Mouse (Mus musculus): ENCODE results near the gene Adamtsl3.

Adamtsl3 gene

DNA sequence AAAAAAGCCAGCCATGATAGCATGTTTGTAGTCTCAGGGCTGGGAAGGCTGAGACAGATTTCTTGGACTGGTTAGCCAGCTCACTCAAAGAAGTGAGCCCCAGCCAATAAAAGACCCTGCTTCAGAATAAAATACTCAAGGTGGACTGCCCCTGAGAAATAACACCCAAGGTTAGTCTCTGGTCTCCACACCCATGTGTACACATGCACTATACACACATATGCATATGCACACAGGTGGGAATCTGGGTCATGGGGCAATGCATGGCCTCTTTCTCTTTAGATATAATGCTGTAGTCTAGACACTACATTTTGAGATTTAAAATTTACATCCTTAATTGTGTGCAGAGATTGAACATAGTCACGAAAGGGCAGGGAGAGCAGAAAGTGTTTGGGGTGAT, 88.8 kb downstream of the Adamtsl3 start:
- DNase-seq: no peak

DNA sequence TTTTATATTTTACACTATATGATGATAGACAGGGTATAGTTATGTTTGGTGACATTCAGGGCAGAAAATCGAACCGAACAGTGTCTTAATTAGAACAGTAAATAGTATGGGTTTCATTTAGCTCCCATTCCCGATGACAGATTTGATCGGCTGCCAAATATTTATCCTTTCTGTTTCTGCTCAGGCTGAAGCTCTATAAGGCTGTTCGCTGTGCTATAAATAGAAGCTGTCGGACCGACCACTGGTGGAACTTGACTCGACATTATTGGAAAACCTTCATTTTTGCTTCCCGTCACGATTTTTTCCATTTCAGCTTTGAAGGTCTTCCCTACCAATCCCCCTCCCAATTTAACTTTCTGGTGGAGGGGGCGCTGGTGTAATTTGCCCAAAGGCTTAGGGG, 89.9 kb downstream of the Adamtsl3 start:
- no peak for DNase-seq

DNA sequence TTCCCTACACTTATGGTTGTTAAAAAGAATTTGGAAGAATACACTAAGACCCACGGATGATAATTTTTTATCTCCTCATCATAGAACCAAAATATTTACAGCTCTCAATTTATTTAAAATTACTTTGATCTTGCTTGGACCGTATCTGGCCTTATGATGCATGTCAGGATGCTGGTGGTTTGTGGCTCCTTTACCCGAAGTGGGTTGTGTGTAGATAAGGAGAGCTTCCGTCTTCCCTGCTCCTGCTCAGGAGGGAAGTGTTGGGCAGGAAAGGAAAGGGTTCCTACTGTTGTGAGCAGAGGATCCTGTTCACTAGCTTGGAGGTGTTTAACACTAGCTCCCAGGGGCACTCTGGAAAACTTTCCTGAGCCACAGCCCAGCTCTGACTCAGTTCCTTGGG, 94.0 kb downstream of the Adamtsl3 start:
- DNase-seq: no peak

DNA sequence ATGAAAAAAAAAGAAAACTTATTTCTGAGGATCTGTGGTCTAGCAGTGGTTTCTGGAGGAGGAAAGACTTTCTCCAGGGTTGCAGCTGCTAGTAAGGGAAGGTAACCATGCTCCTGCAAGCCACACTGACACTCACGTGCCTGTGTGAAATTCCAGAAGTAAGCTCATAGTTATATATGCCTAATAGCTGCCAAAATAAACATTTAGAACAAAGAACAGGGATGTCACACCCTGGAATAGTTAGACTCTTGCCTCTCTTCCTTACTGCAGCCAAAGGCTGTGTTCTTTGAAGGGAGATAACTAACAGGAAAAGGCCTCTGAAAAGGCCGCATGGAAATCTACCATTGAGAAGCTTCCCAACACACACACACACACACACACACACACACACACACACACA, 96.1 kb downstream of the Adamtsl3 start:
- no peak for DNase-seq

DNA sequence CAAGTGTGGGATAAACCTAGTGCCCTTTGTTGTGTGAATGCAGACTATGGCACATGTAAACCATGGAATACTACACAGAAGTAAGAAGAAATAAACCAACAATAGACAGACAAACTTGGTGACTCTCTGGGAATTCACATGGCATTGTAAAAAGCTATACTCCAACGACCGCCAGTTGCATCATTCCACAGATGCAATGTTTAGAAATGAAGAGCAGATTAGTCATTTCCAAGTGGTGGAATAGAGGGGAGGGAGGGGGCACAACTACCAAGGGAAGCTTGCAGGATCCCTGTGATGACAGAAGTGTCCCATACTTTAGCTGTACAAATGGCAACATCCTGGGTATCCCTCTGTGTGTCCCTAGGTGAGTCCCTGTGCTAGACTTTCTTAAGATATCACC, 97.7 kb downstream of the Adamtsl3 start:
- no peak for DNase-seq

DNA sequence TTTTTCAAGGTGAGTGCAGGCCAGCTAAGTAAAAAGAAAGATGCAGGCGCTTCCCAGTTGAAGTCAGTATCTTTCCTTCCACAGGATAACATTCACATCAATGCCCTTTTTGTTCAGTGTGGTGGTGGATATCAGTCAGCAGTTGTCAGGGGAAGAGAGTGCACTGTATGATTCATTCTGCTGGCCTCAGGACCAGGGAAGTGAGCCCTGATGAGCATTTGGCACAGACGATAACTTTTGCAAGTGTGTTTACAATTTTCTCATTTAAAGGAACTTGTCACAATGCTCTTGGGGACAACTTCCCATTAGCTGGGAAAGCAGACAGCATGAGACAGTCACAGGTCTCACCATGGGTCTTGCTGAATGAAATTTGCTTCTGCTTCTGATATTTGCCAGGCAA, 122.9 kb downstream of the Adamtsl3 start:
- DNase-seq: no peak

DNA sequence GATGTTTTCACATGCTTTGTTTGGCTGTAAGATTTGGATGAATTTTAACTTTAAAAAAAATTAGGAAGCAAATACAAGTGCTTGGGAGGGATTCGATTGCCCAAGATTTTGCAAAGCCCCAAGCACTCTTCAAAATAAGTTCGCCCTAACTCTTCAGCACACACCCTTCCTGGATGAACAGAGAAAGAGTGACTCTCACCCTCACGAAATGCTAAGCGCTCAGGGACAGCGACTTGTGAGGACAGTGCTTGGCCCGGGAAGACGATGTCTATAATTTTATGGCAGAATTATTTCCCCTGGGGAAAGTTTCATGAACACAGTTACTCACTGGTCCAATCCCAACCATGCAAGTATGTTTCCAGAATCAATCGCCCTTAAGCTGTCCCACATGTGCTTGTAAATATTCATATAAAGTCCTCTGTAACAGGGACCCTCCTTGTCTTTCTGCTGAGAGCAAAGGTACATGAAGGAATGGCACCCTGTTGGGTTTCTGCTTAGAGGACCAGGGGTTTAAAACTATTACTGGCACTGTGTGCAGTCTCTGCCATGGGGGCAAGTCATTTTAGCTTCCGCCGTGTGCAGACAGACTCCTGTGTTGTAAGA, 127.5 kb downstream of the Adamtsl3 start:
- DNase-seq: no peak

DNA sequence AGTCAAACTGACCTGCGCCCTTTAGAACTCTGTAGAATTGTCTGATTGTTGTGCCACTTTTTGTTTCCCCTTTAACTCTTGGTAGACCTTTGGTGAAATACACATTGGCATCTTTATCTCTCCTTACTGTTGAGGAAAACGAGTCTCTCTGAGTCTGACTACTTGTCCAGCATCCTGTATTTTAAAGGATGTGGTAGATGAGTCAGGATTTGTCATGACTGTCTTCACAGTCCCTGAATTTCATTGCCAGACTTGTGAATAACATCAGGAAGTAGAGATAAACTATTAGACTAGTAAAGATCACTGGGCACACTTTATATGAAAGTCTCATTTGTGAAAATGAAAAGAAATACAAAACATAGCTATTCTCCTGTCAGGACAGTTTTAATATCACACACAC, 128.9 kb downstream of the Adamtsl3 start:
- no peak for DNase-seq

DNA sequence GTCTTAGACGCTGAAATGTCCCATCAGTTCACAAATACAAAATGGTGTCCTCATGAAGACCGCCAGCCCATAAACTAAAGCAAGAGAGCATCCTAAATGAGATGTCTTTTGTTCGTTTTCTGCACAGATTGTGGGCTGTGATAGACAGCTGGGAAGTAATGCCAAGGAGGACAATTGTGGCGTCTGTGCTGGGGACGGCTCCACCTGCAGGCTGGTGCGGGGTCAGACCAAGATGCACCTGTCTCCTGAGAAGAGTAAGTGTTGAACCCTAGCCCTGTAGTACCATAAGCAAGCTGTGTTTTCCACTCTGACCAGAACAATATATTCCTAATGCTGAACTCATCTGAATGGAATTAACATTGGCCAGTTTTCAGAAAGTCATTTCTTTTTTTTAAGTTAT, 129.9 kb downstream of the Adamtsl3 start:
- DNase-seq: no peak

DNA sequence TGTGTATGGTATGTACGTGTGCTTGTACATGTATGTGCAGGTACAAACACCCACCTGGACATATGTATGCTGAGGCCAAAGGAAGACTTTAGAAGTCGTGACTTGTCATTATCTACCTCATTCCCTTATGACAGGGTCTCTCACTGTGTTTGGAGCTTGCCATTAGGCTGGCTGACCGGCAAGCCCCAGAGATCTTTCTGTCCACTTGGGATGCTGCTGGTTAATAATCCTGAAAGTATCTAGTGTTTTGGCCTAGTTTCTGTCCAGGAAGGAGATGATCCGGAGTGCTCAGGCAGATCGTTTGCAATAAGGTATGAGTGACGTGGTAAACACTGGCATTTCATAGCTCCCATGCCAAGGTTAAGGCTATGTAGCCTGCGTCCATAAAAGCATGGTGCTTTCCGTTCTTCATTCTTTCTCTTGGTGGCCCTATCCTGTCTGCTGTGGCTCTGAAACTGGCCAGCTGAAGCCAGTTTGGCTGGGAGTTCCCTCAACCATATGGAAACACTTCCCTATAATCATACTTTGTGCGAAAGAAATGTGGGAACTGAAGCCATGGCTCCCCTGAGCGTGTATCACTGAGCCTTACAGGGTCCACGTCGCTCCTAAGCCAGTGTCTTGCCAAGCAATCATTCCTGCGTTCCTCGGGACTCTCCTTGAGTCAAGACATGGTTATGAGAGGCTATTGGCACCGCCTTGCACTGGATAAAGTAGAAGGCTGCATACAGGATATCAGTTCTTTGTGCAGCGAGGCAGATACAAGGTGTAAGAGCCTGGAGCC, 141.1 kb downstream of the Adamtsl3 start:
- DNase-seq: no peak

DNA sequence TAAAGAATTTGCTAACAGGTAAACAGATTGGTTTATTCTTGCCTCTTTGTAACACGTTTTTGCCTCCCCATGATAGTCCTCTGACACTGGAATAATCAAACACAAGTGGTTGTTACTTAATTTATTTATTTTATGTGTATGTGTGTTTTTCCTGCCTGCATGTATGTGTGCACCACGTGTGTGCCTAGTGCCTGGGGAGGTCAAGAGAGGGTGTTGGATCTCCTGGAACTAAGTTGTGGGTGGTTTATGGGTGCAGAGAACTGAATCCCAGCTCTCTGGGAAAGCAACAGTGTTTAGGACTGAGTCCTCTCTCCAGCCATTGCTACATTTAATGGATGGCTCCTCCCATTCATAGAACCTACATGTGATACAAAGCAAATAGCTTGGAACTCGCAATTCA, 143.0 kb downstream of the Adamtsl3 start:
- DNase-seq: no peak

DNA sequence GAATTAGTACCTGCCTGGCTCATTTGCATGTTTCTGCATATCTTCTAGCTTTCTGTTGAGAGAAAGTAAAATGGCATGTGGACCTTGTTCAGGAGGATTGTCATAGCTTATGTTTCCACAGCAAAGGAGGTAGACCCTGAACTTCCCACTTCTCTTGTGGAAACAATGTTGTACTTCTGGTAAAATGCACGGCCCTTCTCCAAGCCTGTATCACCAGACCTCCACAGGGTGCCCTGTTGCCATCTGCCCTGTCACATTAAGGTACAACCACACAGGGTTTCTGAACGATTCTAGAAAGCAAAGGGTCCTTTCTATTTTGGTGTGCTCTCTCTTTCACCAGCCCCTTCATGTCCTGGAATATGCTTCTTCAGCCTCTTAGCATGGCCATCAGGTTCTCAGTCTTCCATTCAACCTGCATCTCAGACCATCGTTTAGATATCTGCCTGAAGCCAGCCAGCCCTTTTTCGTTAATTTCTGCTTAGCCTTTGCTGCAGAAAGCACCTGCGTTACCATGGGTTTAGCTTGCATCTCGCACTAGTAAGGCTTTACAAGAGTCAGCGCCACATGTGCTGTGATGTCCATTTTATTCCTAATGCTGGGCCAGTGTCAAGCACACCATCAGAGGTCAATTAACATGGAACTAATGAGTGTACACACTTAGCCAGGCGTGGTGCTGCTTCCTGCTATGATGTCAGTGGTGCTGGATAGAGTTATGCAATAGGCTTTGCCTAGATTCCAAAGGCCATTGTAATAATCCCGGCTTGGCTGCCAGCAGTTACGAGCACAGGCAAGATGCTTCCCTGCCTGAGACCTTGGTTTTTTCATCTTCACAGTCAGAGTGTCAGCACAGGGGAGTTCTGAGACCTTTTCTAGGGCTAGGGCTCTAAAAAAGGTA, 143.6 kb downstream of the Adamtsl3 start:
- no peak for DNase-seq

DNA sequence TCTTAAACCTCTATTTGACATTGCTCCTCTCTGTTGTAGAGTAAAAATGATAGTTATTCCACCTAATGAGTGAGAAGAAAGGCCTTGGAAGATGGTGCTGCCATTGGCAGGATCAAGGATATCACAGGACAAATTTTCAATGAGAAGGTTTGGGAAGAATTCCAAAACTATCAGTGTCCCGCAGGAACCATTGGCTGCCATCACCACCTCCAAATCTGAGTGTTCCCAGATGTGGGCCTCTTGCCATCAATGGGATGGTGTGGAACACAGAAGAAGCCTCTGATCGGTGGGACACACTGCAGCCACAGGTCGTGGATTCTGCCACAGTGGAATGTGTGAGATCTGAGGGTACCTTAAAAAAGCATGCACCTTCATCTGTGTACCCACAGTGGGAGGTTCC, 147.9 kb downstream of the Adamtsl3 start:
- no peak for DNase-seq

DNA sequence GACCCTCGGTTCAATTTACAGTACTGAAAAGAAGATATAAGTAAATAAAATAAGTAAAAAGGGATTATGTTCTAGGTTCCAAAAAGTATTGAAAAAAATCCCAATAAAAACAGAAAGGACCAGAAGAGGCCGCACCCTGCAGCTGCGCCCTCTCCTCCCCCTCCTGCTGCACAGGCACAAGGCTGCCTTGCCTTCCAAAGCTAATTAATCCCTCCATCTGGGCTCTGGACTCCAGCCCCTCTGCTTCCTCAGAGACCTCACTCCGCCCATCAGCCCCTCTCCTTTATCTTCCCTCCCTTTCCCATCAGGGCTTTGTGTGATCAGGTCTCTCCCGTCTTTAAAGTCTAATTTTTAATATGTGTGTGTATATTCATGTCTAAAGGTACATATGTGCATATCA, 149.3 kb downstream of the Adamtsl3 start:
- no peak for DNase-seq

DNA sequence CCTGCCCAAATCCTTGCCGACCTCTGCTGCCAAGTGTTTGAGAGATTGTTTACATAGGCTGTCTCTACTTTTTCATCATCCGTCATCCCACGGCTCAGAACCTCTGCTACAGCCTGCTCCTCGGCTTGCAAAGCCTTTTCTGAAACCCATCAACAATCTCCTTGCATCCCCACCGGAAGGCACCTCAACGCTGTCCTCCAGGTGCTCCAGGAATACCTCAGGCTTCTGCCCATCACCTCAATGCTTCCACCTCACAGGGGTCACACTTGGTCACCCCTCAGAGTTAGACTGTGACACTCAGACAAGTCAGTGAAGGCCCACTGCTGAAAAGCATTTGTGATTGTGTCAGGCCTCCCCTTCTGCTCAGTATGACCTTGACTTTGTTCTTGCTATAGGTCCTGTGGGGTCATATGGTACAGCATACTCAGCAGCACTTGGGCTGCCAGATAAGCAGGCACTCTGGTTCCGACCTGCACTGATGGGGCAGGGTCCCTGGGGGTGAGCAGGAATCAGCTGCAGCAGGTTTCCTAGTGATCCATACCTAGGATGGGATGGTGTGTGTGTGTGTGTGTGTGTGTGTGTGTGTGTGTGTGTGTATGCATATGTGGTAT, 150.0 kb downstream of the Adamtsl3 start:
- DNase-seq: no peak

DNA sequence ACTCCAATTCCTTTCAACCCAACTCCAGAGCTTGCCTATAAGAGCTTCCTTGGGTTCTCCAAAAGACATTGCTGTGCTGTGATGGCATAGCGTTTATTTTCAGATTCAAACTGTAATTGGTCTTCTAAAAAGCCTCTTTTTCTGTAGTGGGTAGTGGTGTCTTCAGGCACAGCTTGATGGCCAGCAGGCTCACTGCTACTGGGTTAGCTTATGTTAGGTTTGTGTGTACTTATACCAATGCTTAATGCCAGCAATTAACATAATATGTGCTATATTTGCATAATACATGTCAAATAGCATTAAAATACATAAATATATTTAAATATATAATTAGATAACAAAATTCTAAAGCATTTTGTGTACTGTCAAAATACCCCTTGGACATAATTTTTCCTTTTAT, 155.5 kb downstream of the Adamtsl3 start:
- DNase-seq: no peak

DNA sequence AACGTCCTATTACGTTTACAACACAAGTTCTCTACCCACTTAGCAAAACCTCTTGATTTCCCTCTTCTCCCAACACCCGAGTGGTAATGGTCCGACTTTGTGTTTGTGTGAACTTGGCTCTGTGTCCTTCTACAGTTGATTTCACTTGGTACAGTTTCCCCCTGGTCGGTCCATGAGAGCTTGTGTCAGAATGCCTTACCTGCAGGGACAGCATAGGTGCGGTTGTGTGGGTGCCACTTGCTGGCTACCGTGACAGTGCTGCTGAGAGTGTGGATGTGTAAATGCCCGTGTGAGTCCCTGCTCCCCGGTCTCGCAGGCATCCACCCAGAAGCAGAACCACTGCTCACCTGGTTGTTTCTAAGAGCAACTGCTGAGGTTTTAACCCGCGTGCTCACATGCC, 157.4 kb downstream of the Adamtsl3 start:
- DNase-seq: no peak

DNA sequence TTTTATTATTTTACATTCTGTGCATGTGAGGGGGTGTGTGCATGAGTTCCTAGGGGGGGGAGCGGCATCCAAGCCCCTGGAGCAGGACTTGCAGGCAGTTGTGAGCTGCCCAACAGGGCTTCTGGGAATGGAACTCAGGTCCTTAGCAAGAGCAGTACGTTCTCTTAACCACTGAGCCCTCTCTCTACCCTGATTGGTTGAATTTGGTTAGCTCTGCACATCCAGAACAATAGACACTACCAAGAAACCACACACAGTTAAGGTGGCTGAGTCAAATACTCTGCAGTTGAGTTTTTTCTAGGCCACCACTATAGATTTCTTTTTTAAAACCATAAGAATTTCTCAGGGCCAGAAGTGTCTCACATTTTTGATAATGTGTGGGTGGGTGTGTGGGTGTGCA, 158.7 kb downstream of the Adamtsl3 start:
- no peak for DNase-seq

DNA sequence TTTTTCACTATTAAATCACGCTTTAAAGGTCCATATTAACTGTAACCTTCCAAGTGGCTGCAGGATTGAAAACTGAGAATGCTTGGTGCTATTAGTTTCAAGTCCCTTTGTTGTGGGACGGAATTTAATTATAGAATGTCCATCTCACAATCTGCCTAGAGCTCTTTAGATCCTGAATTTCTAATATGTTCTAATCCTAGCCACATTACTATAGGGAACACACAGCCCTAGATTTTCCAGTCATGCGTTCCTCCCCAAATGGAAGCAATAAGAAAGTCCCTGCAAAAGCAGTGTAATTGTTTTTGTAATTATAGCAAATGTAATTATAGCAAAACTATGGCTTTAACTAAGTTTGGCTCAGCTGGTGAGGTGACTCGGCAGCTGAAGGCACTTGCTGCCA, 161.6 kb downstream of the Adamtsl3 start:
- DNase-seq: no peak

DNA sequence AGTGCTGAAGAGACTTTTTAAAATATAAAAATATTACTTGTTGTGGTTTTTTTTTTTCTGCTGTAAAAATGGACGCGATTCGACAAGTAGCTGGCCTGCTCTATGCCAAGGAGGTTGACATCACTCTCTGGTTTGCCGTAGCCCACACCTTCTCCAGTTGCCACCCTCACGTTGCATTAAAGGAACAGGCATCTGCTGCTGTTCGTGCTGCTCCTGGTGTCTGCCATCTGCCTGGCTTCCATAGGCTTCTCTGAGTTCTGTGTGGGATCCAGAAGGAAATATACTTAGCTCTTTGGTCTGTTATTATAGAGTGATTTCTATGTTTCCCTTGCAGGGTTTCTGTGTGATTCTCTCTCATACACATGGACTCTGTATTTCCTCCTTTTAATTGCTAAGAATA, 165.8 kb downstream of the Adamtsl3 start:
- DNase-seq: no peak

DNA sequence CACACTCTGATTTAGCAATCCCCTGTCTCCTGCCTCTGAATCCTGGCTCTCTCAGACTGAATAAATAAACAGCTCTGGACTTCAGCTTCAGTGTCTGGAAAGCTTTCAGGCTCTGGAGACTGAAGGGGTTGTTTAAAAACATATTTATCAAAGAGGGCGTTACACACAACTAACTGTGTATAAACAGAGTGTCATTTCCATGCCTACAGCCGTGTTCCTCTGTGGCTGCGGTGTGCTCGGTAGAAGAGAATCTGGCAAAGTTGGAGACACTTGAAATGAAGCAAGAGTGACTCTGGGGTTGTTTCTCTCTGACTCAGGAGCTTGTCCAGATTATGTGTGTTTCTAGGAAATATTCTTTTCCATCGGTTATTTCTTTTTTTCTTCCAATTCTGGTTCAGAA, 167.0 kb downstream of the Adamtsl3 start:
- no peak for DNase-seq

DNA sequence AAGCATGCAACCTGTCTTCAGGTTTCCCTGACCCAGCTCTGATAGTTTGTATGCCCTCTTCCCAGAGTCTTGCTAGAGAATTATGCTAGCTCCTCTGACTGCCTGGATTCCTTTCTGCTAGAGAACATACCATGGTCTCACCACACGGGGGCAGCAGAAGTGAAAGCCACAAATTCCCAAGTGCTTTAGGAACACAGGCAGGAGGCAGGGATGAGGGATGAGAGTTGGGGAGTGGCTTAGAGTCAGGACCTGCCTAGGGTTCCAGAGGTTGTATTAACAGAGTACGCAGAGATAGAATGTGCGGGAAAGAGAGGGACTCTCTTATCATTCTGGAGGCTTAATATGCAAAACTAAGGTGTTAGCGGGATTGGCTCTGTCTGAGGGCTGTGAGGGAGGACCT, 168.6 kb downstream of the Adamtsl3 start:
- peak in 1 of 2 experiments; percentile 8 for DNase-seq

DNA sequence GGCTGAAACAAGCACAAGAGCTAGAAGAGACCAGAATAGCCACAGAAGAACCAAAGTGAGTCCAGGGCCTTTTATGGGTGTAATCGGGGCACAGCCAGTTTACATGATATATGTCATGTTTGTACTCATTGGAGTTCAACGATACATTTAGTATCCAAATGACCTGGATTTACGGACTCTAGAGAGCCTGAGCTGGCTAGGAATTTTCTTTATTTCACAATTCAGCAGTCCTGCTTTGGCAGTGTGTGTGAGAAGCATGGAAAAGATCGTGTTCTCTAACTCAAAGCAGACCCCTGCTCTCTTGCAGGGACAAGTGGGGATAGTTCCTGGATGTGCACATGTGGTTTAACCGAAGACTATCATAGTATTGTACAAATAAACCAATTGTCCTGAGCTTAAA, 195.1 kb downstream of the Adamtsl3 start:
- no peak for DNase-seq

Measured in thymus, postnatal 36 days (tissue).